Mouse (Mus musculus) bone marrow macrophage, adult 2 months (primary cell): Measurements from ENCODE around the gene Zfp541.

Experiments
- CTCF ChIP-seq: IDR thresholded peaks from 2 replicates; pipeline ENCODE4 v1.5.1; 2012; ENCODE audit warnings: low read depth, mild to moderate bottlenecking, low read length, moderate library complexity
- POLR2A ChIP-seq: IDR thresholded peaks from 2 replicates; pipeline ENCODE4 v1.6.1; 2012; ENCODE audit warnings: mild to moderate bottlenecking, low read depth, low read length, borderline replicate concordance

DNA sequence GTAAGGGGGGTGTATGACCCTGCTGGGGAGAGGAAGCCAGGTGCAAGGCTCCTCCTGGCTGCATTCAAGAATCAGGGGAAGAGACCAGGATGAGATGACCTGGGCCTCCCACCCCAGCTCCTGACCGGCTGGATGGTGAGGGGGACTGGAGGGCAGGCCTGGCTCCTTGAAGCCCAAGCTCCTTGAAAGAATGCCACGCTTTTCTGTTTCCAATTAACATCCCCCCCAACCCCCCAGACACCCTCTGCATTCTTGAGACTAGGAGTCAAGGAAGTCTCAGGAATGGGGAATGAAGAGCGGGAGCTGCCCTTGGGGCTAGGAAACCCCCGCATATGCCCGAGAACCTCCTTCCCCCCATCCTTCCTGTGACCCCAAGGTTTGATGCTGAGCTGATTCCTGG lies 17.1 kb upstream of the Zfp541 start:
- no peak for TF ChIP-seq CTCF
- no peak for TF ChIP-seq POLR2A
